Mouse (Mus musculus): ENCODE measurements around the gene Znrf3.

- no peak for TF ChIP-seq CTCF (IDR thresholded peaks at IDR 0.05; ENCODE audit: low read depth, low read length)
- no peak for TF ChIP-seq POLR2A (IDR thresholded peaks at IDR 0.05; ENCODE audit: borderline replicate concordance, low read depth, low read length)
These were observed 23.0 kb downstream of the Znrf3 start for GRCm38 (mm10) chr11:5421506-5422251.
